Mouse (Mus musculus) sigmoid colon, adult 10 weeks (tissue): ENCODE results near the gene Tcaf3. TPM values are rescaled to one million over a fixed set of nuclear protein-coding genes. Genes with fewer than 3 reads are reported as not detected.

Experiments
- polyA plus RNA-seq: library from polyadenylated mRNA; stranded (reverse); fragments of 350-450 nt; fragmentation: Illumina TruSeq; extraction: RNeasy Lipid Tissue Mini Kit (QIAGEN cat#74804); gene quantifications from one replicate; pipeline ENCODE4 v1.2.3, GENCODE M21; 2014; ENCODE audit warnings: low read depth, low replicate concordance

Gene Tcaf3
- polyA plus RNA-seq, result not detected

GRCm38 (mm10) chr6:42597592-42597991 lies at the start of gene Tcaf3:
Tcaf3 (minus strand) TSS chr6:42597692.

GRCm38 (mm10) chr6:42644912-42645549 lies 47.5 kb upstream of the Tcaf3 start, which contains the start of gene Tcaf2:
Tcaf2 (minus strand) TSS chr6:42645254.

GRCm38 (mm10) chr6:42547461-42547860 lies 50.0 kb downstream of the Tcaf3 start, which contains the start of gene Olfr455:
Olfr455 (minus strand) TSS chr6:42547587.

Other genes starting within 250 kb of the Tcaf3 start
- 1.6 TPM for gene Zyx, start 248.1 kb downstream of the Tcaf3 start, polyA plus RNA-seq
- 2.3 TPM for gene Epha1, start 224.4 kb downstream of the Tcaf3 start, polyA plus RNA-seq
- gene Tas2r143, start 197.5 kb downstream of the Tcaf3 start, polyA plus RNA-seq, result not detected
- gene Tas2r135, start 192.3 kb downstream of the Tcaf3 start, polyA plus RNA-seq, result not detected
- not detected for gene Tas2r126, start 163.2 kb downstream of the Tcaf3 start, polyA plus RNA-seq
- gene Olfr458, start 132.5 kb downstream of the Tcaf3 start, polyA plus RNA-seq, result not detected
- gene Olfr457, start 121.4 kb downstream of the Tcaf3 start, polyA plus RNA-seq, result not detected
- gene Olfr456, start 110.5 kb downstream of the Tcaf3 start, polyA plus RNA-seq, result not detected
- not detected for gene Olfr455, start 50.1 kb downstream of the Tcaf3 start, polyA plus RNA-seq
- 19.7 TPM for gene Tcaf2, start 47.6 kb upstream of the Tcaf3 start, polyA plus RNA-seq
- 31.9 TPM for gene Tcaf1, start 112.4 kb upstream of the Tcaf3 start, polyA plus RNA-seq
- not detected for gene Olfr453, start 141.7 kb upstream of the Tcaf3 start, polyA plus RNA-seq
- gene Olfr38, start 158.7 kb upstream of the Tcaf3 start, polyA plus RNA-seq, result not detected
- gene Olfr452, start 187.4 kb upstream of the Tcaf3 start, polyA plus RNA-seq, result not detected
- gene Olfr450, start 214.2 kb upstream of the Tcaf3 start, polyA plus RNA-seq, result not detected
- gene Olfr449, start 236.7 kb upstream of the Tcaf3 start, polyA plus RNA-seq, result not detected